Mouse (Mus musculus) bone marrow, adult 2 months (tissue): ENCODE measurements around the gene Ppp1r3e.

Experiments
- CTCF ChIP-seq: fragments of 200-500 bp; IDR thresholded peaks from 2 replicates; pipeline ENCODE4 v1.5.1; 2011; ENCODE audit warnings: low read length, control low read depth; ENCODE audit not compliant: control insufficient read depth, insufficient read depth
- POLR2A ChIP-seq: fragments of 200-500 bp; IDR thresholded peaks from 2 replicates; pipeline ENCODE4 v1.6.1; 2011; ENCODE audit warnings: low read depth, mild to moderate bottlenecking, control low read depth, low read length, borderline replicate concordance; ENCODE audit not compliant: control insufficient read depth

GRCm38 (mm10) chr14:54884022-54884712, 6.8 kb upstream of the Ppp1r3e start:
- TF ChIP-seq CTCF (no peak), POLR2A (no peak)
